Mouse (Mus musculus) central nervous system, embryonic 14 days (tissue): Measurements from ENCODE around the gene Usp26. TPM values are rescaled to one million over a fixed set of nuclear protein-coding genes. Genes with fewer than 3 reads are reported as not detected.

Experiments used
- polyA plus RNA-seq: library from polyadenylated mRNA; depleted of rRNA; stranded (reverse); fragments of >200 nt; gene quantifications from 2 replicates; pipeline ENCODE4 v1.2.3, GENCODE M21; 2012; rRNA removed

Gene Usp26
- not detected in 2 replicates for polyA plus RNA-seq

GRCm38 (mm10) chrX:51801133-51801532 is at the start of gene Usp26:
Gene Usp26 (minus strand): TSS chrX:51801233.

Other genes starting within 250 kb of the Usp26 start
- gene Hs6st2, start 119.4 kb downstream of the Usp26 start, polyA plus RNA-seq = 16.9 and 18.9 TPM in 2 replicates
- gene 1700080O16Rik, start 171.5 kb upstream of the Usp26 start, polyA plus RNA-seq = not detected in 2 replicates